Mouse (Mus musculus) T-helper 2 cell (primary cell): ENCODE data around the gene Pelo.

Experiments used
- in situ Hi-C: fragments of 300-600 bp; cut with MboI, MseI; formaldehyde crosslinking; loops from one replicate; pipeline ENCODE4 v1.15.1; 2025; ENCODE audit warnings: high pct_unique_total_duplicates

Gene Pelo

GRCm38 (mm10) chr13:115090069-115090976 lies at the start of gene Pelo:
Pelo (minus strand) TSS chr13:115090186.
- in situ Hi-C loops = no loop called here

GRCm38 (mm10) chr13:115138513-115138912 lies 48.5 kb upstream of the Pelo start:
- in situ Hi-C loops = no loop called here

GRCm38 (mm10) chr13:115136761-115137160 lies 46.8 kb upstream of the Pelo start:
- in situ Hi-C loops = no loop called here

- in situ Hi-C loops = no loop called here
Measured at GRCm38 (mm10) chr13:115132435-115132834, 42.4 kb upstream of the Pelo start.

GRCm38 (mm10) chr13:115131381-115131780 lies 41.4 kb upstream of the Pelo start:
- in situ Hi-C loops = no loop called here

- in situ Hi-C loops = no loop called here
Measured at GRCm38 (mm10) chr13:115130035-115130434, 40.0 kb upstream of the Pelo start.

- in situ Hi-C loops = loop anchor here (10.0 kb wide), 1 partner anchor 623 kb away; no protein-coding TSS in a partner anchor
Measured at GRCm38 (mm10) chr13:115127826-115128225, 37.8 kb upstream of the Pelo start.

- in situ Hi-C loops = loop anchor here (10.0 kb wide), 1 partner anchor 622 kb away; no protein-coding TSS in a partner anchor
Measured at GRCm38 (mm10) chr13:115126534-115126933, 36.5 kb upstream of the Pelo start.

- in situ Hi-C loops = loop anchor here (10.0 kb wide), 1 partner anchor 620 kb away; no protein-coding TSS in a partner anchor
Measured at GRCm38 (mm10) chr13:115125130-115125529, 35.1 kb upstream of the Pelo start.

GRCm38 (mm10) chr13:115124521-115124920 lies 34.5 kb upstream of the Pelo start:
- in situ Hi-C loops = loop anchor here (5.0 to 10.0 kb wide), 2 partner anchors 620 to 1202 kb away; no protein-coding TSS in a partner anchor

GRCm38 (mm10) chr13:115118756-115119155 lies 28.8 kb upstream of the Pelo start:
- in situ Hi-C loops = no loop called here

GRCm38 (mm10) chr13:115118195-115118594 lies 28.2 kb upstream of the Pelo start:
- in situ Hi-C loops = no loop called here

- in situ Hi-C loops = no loop called here
Measured at GRCm38 (mm10) chr13:115116930-115117621, 27.1 kb upstream of the Pelo start.

- in situ Hi-C loops = no loop called here
Measured at GRCm38 (mm10) chr13:115109628-115110027, 19.6 kb upstream of the Pelo start.

- in situ Hi-C loops = no loop called here
Measured at GRCm38 (mm10) chr13:115107436-115107835, 17.4 kb upstream of the Pelo start.

- in situ Hi-C loops = no loop called here
Measured at GRCm38 (mm10) chr13:115106183-115106582, 16.2 kb upstream of the Pelo start.

GRCm38 (mm10) chr13:115102754-115103153 lies 12.8 kb upstream of the Pelo start:
- in situ Hi-C loops = no loop called here

GRCm38 (mm10) chr13:115101355-115102191 lies 11.6 kb upstream of the Pelo start, which contains the start of the genes Gm49395 and Itga1:
Gm49395 (minus strand) TSS chr13:115101921.
Itga1 (minus strand) TSS chr13:115101964.
- in situ Hi-C loops = no loop called here

GRCm38 (mm10) chr13:115100381-115101177 lies 10.6 kb upstream of the Pelo start:
- in situ Hi-C loops = no loop called here

GRCm38 (mm10) chr13:115099381-115099780 lies 9.4 kb upstream of the Pelo start:
- in situ Hi-C loops = no loop called here
